Mouse (Mus musculus) E14TG2a.4 (cell line): ENCODE data around the gene Olfr1217.
"Not testable (repeated sequence)": the region's sequence is repeated elsewhere in the genome, so short reads cannot be mapped to it uniquely, and the experiment has no call there.

Source experiments
- H3K27me3 ChIP-seq: 2 replicates; pipeline ENCODE4 v1.6.1; 2014; ENCODE audit warnings: low read length, control low read depth; ENCODE audit not compliant: insufficient read depth
- H3K36me3 ChIP-seq: 2 replicates; pipeline ENCODE4 v1.6.1; 2014; ENCODE audit warnings: low read length, control low read depth; ENCODE audit not compliant: insufficient read depth
- H3K4me1 ChIP-seq: replicated peaks from 2 replicates; pipeline ENCODE4 v1.6.1; 2014; ENCODE audit warnings: low read depth, low read length, control low read depth
- H3K4me3 ChIP-seq: replicated peaks from 2 replicates; pipeline ENCODE4 v1.5.1; 2014; ENCODE audit warnings: mild to moderate bottlenecking, low read length
- H3K9me3 ChIP-seq: 2 replicates; pipeline ENCODE4 v1.6.1; 2014; ENCODE audit warnings: low read length, control low read depth
- CTCF ChIP-seq: conservative IDR thresholded peaks from 2 replicates; pipeline ENCODE4 v1.5.1; 2014; ENCODE audit warnings: low read length
- NANOG ChIP-seq: IDR thresholded peaks from 2 replicates; pipeline ENCODE4 v1.6.1; 2014; ENCODE audit warnings: borderline replicate concordance, low read length, mixed read lengths
- POU5F1 ChIP-seq: IDR thresholded peaks from 2 replicates; pipeline ENCODE4 v1.6.1; 2014; ENCODE audit warnings: low read length, borderline replicate concordance

Gene Olfr1217

DNA sequence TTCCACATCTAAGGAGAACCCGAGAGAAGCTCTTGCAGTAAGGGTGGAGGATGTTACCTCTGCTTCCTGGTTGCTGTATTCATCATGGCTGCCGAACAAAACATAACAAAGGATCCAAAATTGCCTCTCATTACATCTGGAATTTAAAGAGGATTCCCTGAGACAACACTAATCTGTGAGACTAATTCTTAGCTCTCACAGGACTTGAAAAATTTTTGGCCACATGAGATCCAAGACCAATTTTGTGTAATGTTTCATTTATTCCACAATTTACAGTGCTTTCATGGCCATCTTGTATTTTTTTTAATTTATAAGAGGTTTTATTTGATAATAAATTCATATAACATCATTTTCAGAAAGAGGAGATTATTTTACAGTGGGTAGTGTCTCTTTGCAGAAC, at the start of gene Olfr1217:
TSS of gene Olfr1217 (minus strand) at position 101 of the 400 bp plus-strand sequence.
- Histone ChIP-seq H3K36me3 (no peaks in the 10 kb centered on the region), H3K9me3 (0 out of 2 replicates have a peak, but pooled peaks cover 6% of the 10 kb centered on the region), H3K4me1 (no peaks in the 10 kb centered on the region), H3K27me3 (no peaks in the 10 kb centered on the region), H3K4me3 (no peak within 1 kb of the TSS)
- TF ChIP-seq NANOG (no peak), POU5F1 (no peak), CTCF (no peak)

DNA sequence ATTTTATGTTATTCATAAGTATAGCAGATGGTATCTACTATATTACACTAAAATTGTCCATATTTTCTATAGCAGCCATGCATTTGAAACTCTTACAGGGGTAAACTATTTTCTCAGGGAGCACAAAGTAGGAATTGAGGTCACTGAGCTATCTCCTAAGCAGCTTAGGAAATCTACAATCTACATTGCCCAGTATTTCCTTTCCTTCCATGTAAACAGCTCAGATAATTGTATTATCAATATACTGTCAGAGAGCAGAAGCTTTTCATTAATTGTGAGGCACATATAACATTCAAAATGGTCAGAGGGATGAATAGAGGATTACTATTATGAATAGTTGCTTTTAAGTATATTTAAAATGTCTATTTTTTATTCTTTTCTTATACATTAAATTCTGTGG, 49.6 kb upstream of the Olfr1217 start:
- no peaks in the 10 kb centered on the region for H3K36me3 ChIP-seq

DNA sequence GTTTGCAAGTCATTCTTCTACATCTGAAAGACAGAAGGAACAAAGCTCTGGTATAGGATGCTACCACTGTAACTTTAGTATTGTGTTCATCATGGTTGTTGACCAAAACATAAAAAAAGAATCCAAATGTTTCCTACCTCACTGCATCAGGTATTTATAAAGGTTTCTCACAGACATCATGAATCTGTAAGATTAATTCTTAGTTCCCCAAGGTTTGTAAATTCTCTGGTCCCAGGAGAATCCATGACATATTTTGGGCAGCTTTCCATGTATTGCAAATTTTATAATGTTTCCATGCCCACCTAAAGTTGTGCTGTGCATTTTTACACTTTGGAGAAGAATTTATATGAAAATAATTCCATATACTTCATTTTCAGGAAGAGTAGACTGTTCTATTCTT, 29.2 kb upstream of the Olfr1217 start, which contains the start of gene Olfr1218:
TSS of gene Olfr1218 (minus strand) at position 101 of the 400 bp plus-strand sequence.
- Histone ChIP-seq H3K27me3 (no peaks in the 10 kb centered on the region), H3K4me3 (no peak within 1 kb of the TSS), H3K9me3 (no peaks in the 10 kb centered on the region), H3K36me3 (no peaks in the 10 kb centered on the region), H3K4me1 (no peaks in the 10 kb centered on the region)
- TF ChIP-seq POU5F1 (no peak), NANOG (no peak), CTCF (no peak)

More for the DNA sequence above, 49.6 kb upstream of the Olfr1217 start:
- Histone ChIP-seq H3K4me3 (no peak overlapping the region), H3K4me1 (no peaks in the 10 kb centered on the region), H3K9me3 (peaks cover 8% of the 10 kb centered on the region), H3K27me3 (no peaks in the 10 kb centered on the region)
- no peak for TF ChIP-seq NANOG
- TF ChIP-seq POU5F1, result no peak
- no peak for TF ChIP-seq CTCF

DNA sequence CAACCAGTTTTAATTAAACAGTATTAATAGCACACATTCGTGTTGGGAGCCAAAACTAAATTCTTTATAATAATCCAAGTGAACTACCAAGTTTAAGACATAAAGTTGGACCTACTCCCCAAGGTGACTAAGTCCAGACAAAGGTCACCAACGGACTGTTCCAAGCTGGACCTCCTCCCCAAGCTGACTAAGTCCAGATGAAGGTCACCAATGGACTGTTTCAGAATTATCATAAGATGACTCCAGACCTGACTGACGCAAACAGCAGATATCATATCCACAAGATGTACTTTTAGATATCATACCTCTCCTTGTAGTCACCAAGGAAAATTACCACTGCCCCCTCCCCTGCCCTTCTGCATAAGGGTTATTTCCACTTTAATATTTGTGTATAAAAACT, 10.4 kb downstream of the Olfr1217 start:
- H3K36me3 ChIP-seq, result not testable (repeated sequence)

DNA sequence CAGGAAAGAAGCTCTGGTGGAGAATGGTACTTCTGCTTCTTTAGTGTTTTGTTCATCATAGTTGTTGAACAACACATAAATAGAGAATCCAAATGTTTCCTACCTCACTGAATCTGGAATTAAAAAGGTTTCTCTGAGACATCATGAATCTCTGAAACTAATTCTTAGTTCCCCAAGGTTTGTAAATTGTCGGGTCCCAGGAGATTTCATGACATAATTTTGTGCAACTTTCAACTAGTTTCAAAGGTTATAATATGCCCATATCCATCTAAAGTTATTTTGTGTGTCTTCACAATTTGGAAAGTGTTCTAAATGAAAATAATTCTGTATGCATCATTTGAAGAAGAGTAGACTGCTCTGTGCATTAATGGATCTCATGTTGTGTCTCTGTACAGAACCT, 13.6 kb downstream of the Olfr1217 start, which contains the start of gene Olfr1216:
TSS of gene Olfr1216 (minus strand) at position 101 of the 400 bp plus-strand sequence.
- Histone ChIP-seq H3K4me3 (no peak within 1 kb of the TSS), H3K27me3 (no peaks in the 10 kb centered on the region), H3K9me3 (no peaks in the 10 kb centered on the region), H3K36me3 (no peaks in the 10 kb centered on the region), H3K4me1 (no peaks in the 10 kb centered on the region)
- TF ChIP-seq POU5F1 (no peak), CTCF (no peak), NANOG (no peak)

More for the DNA sequence above, 10.4 kb downstream of the Olfr1217 start:
- H3K4me3 ChIP-seq, H3K27me3 ChIP-seq, H3K4me1 ChIP-seq, H3K9me3 ChIP-seq: not testable (repeated sequence)

DNA sequence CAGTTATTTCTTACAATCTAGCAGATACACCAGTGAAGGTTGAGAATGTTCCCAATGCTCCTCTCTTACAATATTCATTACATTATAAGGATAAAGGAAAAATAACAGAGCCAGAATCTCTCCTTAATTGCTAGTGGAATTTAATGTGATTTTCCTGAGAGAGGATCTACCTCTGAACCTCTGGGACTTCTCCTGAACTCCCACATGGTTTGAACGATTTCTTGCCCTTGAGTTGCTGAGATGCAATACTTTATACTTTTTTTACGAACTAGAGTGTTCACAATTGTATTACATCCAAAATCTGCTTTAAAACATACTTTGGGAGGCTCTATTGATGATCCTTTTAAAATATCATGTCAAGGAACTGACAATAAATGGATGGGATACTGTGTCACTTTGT, 25.0 kb downstream of the Olfr1217 start, which contains the start of gene Olfr1215:
TSS of gene Olfr1215 (minus strand) at position 101 of the 400 bp plus-strand sequence.
- Histone ChIP-seq H3K36me3 (no peaks in the 10 kb centered on the region), H3K27me3 (no peaks in the 10 kb centered on the region), H3K4me1 (no peaks in the 10 kb centered on the region), H3K4me3 (no peak within 1 kb of the TSS), H3K9me3 (no peaks in the 10 kb centered on the region)
- no peak for TF ChIP-seq POU5F1
- no peak for TF ChIP-seq NANOG
- TF ChIP-seq CTCF, result no peak

DNA sequence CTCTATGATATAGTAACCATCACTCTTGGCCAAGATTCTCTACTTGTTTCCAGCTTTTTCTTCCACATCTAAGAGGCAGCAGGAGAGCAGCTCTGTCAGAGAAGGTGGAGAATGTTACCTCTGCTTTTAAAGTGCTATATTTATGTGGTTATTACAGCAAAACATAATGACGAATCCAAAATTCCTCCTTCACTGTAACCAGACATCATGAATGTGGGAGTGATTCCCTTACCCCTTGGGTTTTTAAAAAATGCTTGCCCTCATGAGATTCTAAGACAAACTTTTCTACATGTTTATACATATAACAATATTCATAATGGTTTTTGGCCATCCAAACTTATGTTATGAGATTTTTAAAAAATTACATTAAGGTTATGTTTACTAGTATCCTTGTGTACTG, 39.3 kb downstream of the Olfr1217 start, which contains the start of gene Olfr1214:
TSS of gene Olfr1214 (minus strand) at position 101 of the 400 bp plus-strand sequence.
- TF ChIP-seq NANOG (no peak), POU5F1 (no peak), CTCF (no peak)
- Histone ChIP-seq H3K9me3 (no peaks in the 10 kb centered on the region), H3K4me3 (no peak within 1 kb of the TSS), H3K36me3 (no peaks in the 10 kb centered on the region), H3K4me1 (no peaks in the 10 kb centered on the region), H3K27me3 (no peaks in the 10 kb centered on the region)

DNA sequence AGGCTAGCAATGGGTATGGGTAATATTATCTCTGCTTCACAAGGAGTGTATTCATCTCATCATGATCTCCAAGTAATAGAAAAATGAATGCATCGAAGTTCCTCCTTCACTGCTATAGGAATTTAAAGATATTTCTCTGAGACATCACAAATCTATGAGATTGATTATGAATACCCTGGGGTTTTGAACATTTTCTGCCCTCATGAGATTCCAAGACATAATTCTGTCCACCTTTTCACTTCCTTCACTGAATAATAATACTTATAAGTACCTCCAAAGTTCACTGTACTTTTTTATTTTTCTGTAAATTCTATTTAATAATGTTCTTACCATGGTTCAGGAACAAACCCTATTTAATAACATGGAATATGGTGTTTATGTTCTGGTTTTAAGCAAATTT, 51.7 kb downstream of the Olfr1217 start, which contains the start of gene Gm13762:
TSS of gene Gm13762 (minus strand) at position 101 of the 400 bp plus-strand sequence.
- Histone ChIP-seq H3K27me3 (no peaks in the 10 kb centered on the region), H3K9me3 (no peaks in the 10 kb centered on the region), H3K4me3 (no peak within 1 kb of the TSS), H3K4me1 (no peaks in the 10 kb centered on the region), H3K36me3 (no peaks in the 10 kb centered on the region)
- TF ChIP-seq CTCF (no peak), NANOG (no peak), POU5F1 (no peak)
